Comparison of ENCODE assay signal across 9 mouse cellular contexts in the genomic region with DNA sequence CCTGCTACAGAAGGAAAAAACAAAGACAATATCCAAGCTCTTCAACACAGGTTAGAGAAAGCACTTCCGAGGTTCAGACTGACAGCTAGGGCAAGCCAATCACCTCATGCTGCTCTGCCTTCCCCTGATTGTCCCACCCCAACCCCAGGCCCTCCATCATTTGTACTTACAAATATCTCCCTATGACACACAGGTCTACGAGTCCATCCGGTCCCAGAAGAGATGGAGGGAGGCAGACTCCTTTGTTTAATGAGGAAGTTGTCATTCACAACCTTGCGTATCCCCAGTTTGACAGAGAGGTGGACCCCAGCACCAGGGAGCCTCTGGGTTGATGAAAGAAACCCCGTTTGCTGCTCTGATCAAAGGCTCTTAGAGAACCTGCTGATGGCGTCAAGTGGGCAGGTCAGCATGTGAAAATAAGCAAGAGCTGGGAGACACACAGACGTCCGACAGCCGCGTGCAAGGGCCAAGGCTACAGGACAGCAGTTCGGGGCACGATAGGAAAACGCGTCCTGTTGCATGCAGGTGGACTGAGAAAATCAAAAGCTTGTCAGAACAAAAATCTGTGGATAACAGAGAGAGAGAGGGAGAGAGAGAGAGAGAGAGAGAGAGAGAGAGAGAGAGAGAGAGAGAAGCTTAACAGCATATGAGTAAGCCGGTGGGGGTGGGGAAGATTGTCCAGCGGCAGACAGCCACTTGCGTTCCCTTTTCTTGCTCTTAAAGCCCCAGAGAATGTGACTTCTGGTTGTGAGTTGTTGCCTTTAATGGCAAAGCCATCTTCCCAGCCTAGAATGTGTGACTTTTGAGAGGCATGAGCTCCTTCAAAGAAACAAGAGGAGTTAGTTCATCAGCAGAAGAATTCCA.
DNase-seq lines count a peak whose midpoint lies in the region; ATAC-seq and TF ChIP-seq lines count a peak whose summit lies in the region.
"Had no signal": no experiment of that assay in that cellular context is flagged by ENCODE, and none has a peak within 500 bp of the region (broad histone marks: within the 10 kb centered on the region; RNA-seq: fewer than 3 reads in every experiment).

No protein-coding gene starts in this region.

- peak; percentile 44 for DNase-seq in hindbrain, embryonic 11.5 days (ENCODE audit: low spot score)
- peak; percentile 37 for DNase-seq in brain, embryonic 14.5 days (ENCODE audit: low read depth)
- no peak for DNase-seq in frontal cortex, postnatal 14 days (ENCODE audit: low spot score in 2 of 2)
- no peak for DNase-seq in cerebellum, adult 2 months
- DNase-seq: cerebellum, adult 11 months had no signal

- no peaks in the 10 kb centered on the region; the same call in 1 of the 2 replicates for H3K4me1 ChIP-seq in hindbrain, embryonic 11.5 days (replicated peaks; ENCODE audit: control insufficient read depth, insufficient read depth, low read length)
- H3K4me1 ChIP-seq in hindbrain, embryonic 12.5 days, result peaks cover 17% of the 10 kb centered on the region
- H3K4me1 ChIP-seq in intestine, postnatal 0 days (replicated peaks; ENCODE audit: control insufficient read depth, insufficient read depth, low read length), result no peaks in the 10 kb centered on the region
- H3K4me1 ChIP-seq in midbrain, embryonic 12.5 days, result peaks cover 12% of the 10 kb centered on the region
- H3K4me1 ChIP-seq in cerebellum, adult 2 months (ENCODE audit: control insufficient read depth, insufficient read depth, low read length), result no peaks in the 10 kb centered on the region

- H3K9ac ChIP-seq in hindbrain, embryonic 11.5 days (ENCODE audit: low read depth, low read length), result no peak overlapping the region
- H3K9ac ChIP-seq in hindbrain, embryonic 12.5 days, result no peak overlapping the region
- H3K9ac ChIP-seq in intestine, postnatal 0 days (ENCODE audit: low read depth, low read length), result no peak overlapping the region
- H3K9ac ChIP-seq in midbrain, embryonic 12.5 days (replicated peaks), result no peak overlapping the region

- no peak for ATAC-seq in hindbrain, embryonic 11.5 days (ENCODE audit: low FRiP score)
- no peak for ATAC-seq in hindbrain, embryonic 12.5 days (ENCODE audit: low FRiP score)
- ATAC-seq in intestine, postnatal 0 days, result no peak
- ATAC-seq in midbrain, embryonic 12.5 days (ENCODE audit: low FRiP score, low read depth), result no peak
- ATAC-seq in monocyte, adult 5-6 weeks (replicated peaks; ENCODE audit: insufficient number of reproducible peaks, low FRiP score, low TSS enrichment, poor library complexity, severe bottlenecking), result no peak

- WGBS in hindbrain, embryonic 11.5 days, result 30% methylated on average over 17 of the region's 17 CpGs
- 28% methylated on average over 17 of the region's 17 CpGs for WGBS in hindbrain, embryonic 12.5 days
- WGBS in intestine, postnatal 0 days, result 56% methylated on average over 17 of the region's 17 CpGs
- WGBS in midbrain, embryonic 12.5 days, result 32% methylated on average over 17 of the region's 17 CpGs
- WGBS in cerebellum, adult 2 months, result 53% methylated on average over 17 of the region's 17 CpGs

- no peak for TF ChIP-seq POLR2A in brain, embryonic 14.5 days (IDR thresholded peaks at IDR 0.05; ENCODE audit: borderline replicate concordance, extremely low read depth, insufficient read depth, insufficient read length, poor library complexity, severe bottlenecking)
- TF ChIP-seq POLR2A in cerebellum, adult 2 months (IDR thresholded peaks at IDR 0.05; ENCODE audit: borderline replicate concordance, insufficient read depth, low read length), result no peak

- H3K36me3 ChIP-seq in hindbrain, embryonic 11.5 days (ENCODE audit: control insufficient read depth, insufficient read depth, low read length), result no peaks in the 10 kb centered on the region
- H3K36me3 ChIP-seq in hindbrain, embryonic 12.5 days, result no peaks in the 10 kb centered on the region
- no peaks in the 10 kb centered on the region for H3K36me3 ChIP-seq in intestine, postnatal 0 days (ENCODE audit: control insufficient read depth, insufficient read depth)
- no peaks in the 10 kb centered on the region for H3K36me3 ChIP-seq in midbrain, embryonic 12.5 days

- peaks cover 12% of the 10 kb centered on the region; the same call in 1 of the 2 replicates for H3K27me3 ChIP-seq in hindbrain, embryonic 11.5 days (ENCODE audit: control insufficient read depth, insufficient read depth, low read length)
- H3K27me3 ChIP-seq in hindbrain, embryonic 12.5 days, result peaks cover 19% of the 10 kb centered on the region
- H3K27me3 ChIP-seq in intestine, postnatal 0 days (replicated peaks; ENCODE audit: control insufficient read depth, insufficient read depth, low read length), result no peaks in the 10 kb centered on the region
- peaks cover 76% of the 10 kb centered on the region for H3K27me3 ChIP-seq in midbrain, embryonic 12.5 days
- no peaks in the 10 kb centered on the region; the same call in 1 of the 2 replicates for H3K27me3 ChIP-seq in cerebellum, adult 2 months (ENCODE audit: control insufficient read depth, insufficient read depth, low read length)

- no peak overlapping the region for H3K4me2 ChIP-seq in hindbrain, embryonic 11.5 days (replicated peaks; ENCODE audit: low read depth, low read length)
- H3K4me2 ChIP-seq in hindbrain, embryonic 12.5 days (replicated peaks), result no peak overlapping the region
- H3K4me2 ChIP-seq in intestine, postnatal 0 days (replicated peaks; ENCODE audit: low read depth), result peak overlapping the region; percentile 4; the same call in 1 of the 2 replicates
- peak overlapping the region; percentile 15; the same call in 1 of the 2 replicates for H3K4me2 ChIP-seq in midbrain, embryonic 12.5 days (replicated peaks)

- H3K27ac ChIP-seq in hindbrain, embryonic 11.5 days (ENCODE audit: low read depth, low read length), result no peak overlapping the region
- H3K27ac ChIP-seq in hindbrain, embryonic 12.5 days, result no peak overlapping the region; the same call in 1 of the 2 replicates
- H3K27ac ChIP-seq in intestine, postnatal 0 days (ENCODE audit: low read depth, low read length), result no peak overlapping the region
- H3K27ac ChIP-seq in midbrain, embryonic 12.5 days (replicated peaks), result no peak overlapping the region
- H3K27ac ChIP-seq in cerebellum, adult 2 months (ENCODE audit: insufficient read depth, low read length), result no peak overlapping the region

- no peak for TF ChIP-seq CTCF in brain, embryonic 14.5 days (IDR thresholded peaks at IDR 0.05; ENCODE audit: borderline replicate concordance, extremely low read depth, insufficient read depth, insufficient read length)
- no peak for TF ChIP-seq CTCF in intestine, postnatal 0 days (IDR thresholded peaks at IDR 0.05; ENCODE audit: low read depth)
- TF ChIP-seq CTCF in cerebellum, adult 2 months (IDR thresholded peaks at IDR 0.05; ENCODE audit: borderline replicate concordance, insufficient read depth, low read depth, low read length), result no peak

- no peak overlapping the region for H3K4me3 ChIP-seq in hindbrain, embryonic 11.5 days (ENCODE audit: low read depth, low read length)
- H3K4me3 ChIP-seq in hindbrain, embryonic 12.5 days, result no peak overlapping the region
- no peak overlapping the region for H3K4me3 ChIP-seq in intestine, postnatal 0 days (ENCODE audit: low read depth, low read length)
- no peak overlapping the region for H3K4me3 ChIP-seq in midbrain, embryonic 12.5 days
- H3K4me3 ChIP-seq in cerebellum, adult 2 months (replicated peaks; ENCODE audit: insufficient read depth, low read depth, low read length), result no peak overlapping the region

- no peaks in the 10 kb centered on the region for H3K9me3 ChIP-seq in hindbrain, embryonic 11.5 days (ENCODE audit: control insufficient read depth, low read length)
- peaks cover 6% of the 10 kb centered on the region; the same call in 1 of the 2 replicates for H3K9me3 ChIP-seq in hindbrain, embryonic 12.5 days (replicated peaks)
- H3K9me3 ChIP-seq in intestine, postnatal 0 days (ENCODE audit: control insufficient read depth), result no peaks in the 10 kb centered on the region
- no peaks in the 10 kb centered on the region for H3K9me3 ChIP-seq in midbrain, embryonic 12.5 days

Comparison
In these comparisons a context has a peak if more than half of its experiments do, and no peak if none do; other contexts are left out.
1. DNase-seq: peak in hindbrain, embryonic 11.5 days (single experiment) and brain, embryonic 14.5 days (single experiment); none in frontal cortex, postnatal 14 days (0 of 2) and cerebellum, adult 2 months (0 of 2).
2. H3K4me2 ChIP-seq: peak in intestine, postnatal 0 days (single experiment) and midbrain, embryonic 12.5 days (single experiment); none in hindbrain, embryonic 11.5 days (single experiment) and hindbrain, embryonic 12.5 days (single experiment).